Mouse (Mus musculus) small intestine, adult 2 months (tissue): Measurements from ENCODE around the gene Ly9. TPM values are rescaled to one million over a fixed set of nuclear protein-coding genes. Genes with fewer than 3 reads are reported as not detected.
A peak's percentile ranks its signal among the peaks of the same experiment; 100 is the strongest.

Source experiments
- H3K27ac ChIP-seq: fragments of 200-500 bp; 2 replicates; pipeline ENCODE4 v1.5.1; 2012; ENCODE audit warnings: low read depth, low read length, control low read depth, inconsistent platforms; ENCODE audit not compliant: insufficient read depth
- H3K27me3 ChIP-seq: fragments of 200-500 bp; 2 replicates; pipeline ENCODE4 v1.6.1; 2012; ENCODE audit warnings: mild to moderate bottlenecking, moderate library complexity, low read length, inconsistent platforms; ENCODE audit not compliant: control insufficient read depth, insufficient read depth
- H3K36me3 ChIP-seq: fragments of 200-500 bp; 2 replicates; pipeline ENCODE4 v1.6.1; 2012; ENCODE audit warnings: mild to moderate bottlenecking, low read length, control low read depth, inconsistent platforms; ENCODE audit not compliant: control insufficient read depth, insufficient read depth
- H3K4me1 ChIP-seq: fragments of 200-500 bp; 2 replicates; pipeline ENCODE4 v1.6.1; 2012; ENCODE audit warnings: low read length, inconsistent platforms, mixed read lengths; ENCODE audit not compliant: control insufficient read depth, insufficient read depth, insufficient read length
- H3K4me3 ChIP-seq: fragments of 200-500 bp; 2 replicates; pipeline ENCODE4 v1.5.1; 2012; ENCODE audit warnings: low read depth, mild to moderate bottlenecking, control low read depth, inconsistent platforms, low read length, moderate library complexity
- CTCF ChIP-seq: fragments of 200-500 bp; IDR thresholded peaks from 2 replicates; pipeline ENCODE4 v1.5.1; 2012; ENCODE audit warnings: low read depth, mild to moderate bottlenecking, control low read depth, inconsistent platforms, low read length, moderate library complexity, mixed read lengths; ENCODE audit not compliant: insufficient replicate concordance, insufficient read length; ENCODE audit errors: extremely low read depth
- POLR2A ChIP-seq: fragments of 200-500 bp; IDR thresholded peaks from 2 replicates; pipeline ENCODE4 v1.6.1; 2012; ENCODE audit warnings: low read depth, mild to moderate bottlenecking, control low read depth, inconsistent platforms, low read length, moderate library complexity
- WGBS: fragments of 180-500 bp; shearing (Covaris S2); methylation state at CpG from one replicate; pipeline ENCODE4 v1.1.7; 2018; 5-methylcytosine and 5-hydroxymethylcytosine counted together
- polyA plus RNA-seq: library from polyadenylated mRNA; depleted of rRNA; stranded (reverse); fragments of >200 nt; gene quantifications from 2 replicates; pipeline ENCODE4 v1.2.3, GENCODE M21; 2012

Gene Ly9
- polyA plus RNA-seq, 1 experiment = 1.5 TPM

DNA sequence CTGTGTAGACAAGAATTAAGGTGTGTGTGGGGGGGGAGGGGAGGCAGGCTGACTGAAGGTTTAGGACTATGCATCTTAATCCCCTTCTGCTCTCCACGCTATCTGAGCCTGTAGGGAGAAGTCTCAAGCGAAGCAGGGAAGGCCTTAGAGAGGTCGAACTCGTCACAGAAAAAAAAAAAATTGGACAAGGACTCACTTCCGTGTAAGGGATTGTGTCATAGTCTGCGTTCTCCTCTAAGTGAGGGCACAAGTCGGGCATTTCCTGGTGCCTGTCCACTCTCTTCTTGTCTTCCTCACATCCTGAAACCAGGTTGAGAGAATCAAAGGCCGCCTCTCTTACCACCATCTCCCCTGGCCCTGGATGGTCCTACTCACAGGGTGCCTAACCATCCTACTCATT, 29.9 kb upstream of the Ly9 start:
- TF ChIP-seq POLR2A = no peak
- no peak for TF ChIP-seq CTCF

DNA sequence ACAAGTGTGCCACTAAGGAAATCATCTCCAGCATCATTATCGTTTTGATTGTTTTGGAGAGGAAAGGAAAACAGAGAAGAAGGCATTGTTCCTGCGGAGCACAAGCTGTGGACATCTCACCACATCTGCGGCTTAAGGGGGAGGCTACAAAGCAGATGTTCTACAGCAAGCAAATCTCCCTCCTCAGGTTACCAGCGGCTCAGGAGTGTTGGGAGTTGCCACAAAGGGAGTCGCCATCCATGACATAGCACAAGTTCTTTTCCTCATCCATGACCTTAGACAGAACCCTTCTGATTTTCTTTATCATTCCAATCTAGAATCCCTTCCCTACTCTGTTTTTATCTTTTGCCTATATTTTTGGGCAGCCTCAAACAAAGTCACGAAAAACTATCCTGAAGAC, 28.5 kb upstream of the Ly9 start:
- Histone ChIP-seq H3K36me3 (no peaks in the 10 kb centered on the region), H3K27ac (no peak overlapping the region), H3K27me3 (no peaks in the 10 kb centered on the region), H3K4me3 (no peak overlapping the region), H3K4me1 (no peaks in the 10 kb centered on the region)
- WGBS = 51% methylated on average over 6 of the region's 6 CpGs
- TF ChIP-seq POLR2A (no peak), CTCF (no peak)

More for the DNA sequence above, 29.9 kb upstream of the Ly9 start:
- no peaks in the 10 kb centered on the region for H3K27me3 ChIP-seq
- H3K36me3 ChIP-seq = no peaks in the 10 kb centered on the region
- no peak overlapping the region for H3K27ac ChIP-seq
- no peak overlapping the region for H3K4me3 ChIP-seq
- no peaks in the 10 kb centered on the region for H3K4me1 ChIP-seq
- 70% methylated on average over 8 of the region's 8 CpGs for WGBS

DNA sequence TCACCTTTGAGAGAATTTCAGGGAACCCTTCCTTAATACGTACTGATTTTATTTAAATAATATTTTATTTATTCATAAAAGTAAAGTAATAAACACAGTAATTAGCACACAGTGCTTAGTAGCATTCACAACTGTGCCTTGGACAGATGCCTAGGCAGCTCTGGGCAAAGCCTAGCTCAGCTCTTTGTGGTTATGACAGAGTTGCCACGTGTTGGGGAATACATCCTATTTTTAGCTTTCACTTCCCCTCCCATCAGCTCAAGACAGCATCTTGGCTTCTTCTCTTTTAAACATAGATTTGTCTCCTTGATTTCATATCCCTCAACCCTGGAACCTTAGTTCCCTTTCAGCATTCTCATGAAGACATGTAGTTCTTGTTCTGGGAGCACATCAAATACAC, 24.2 kb upstream of the Ly9 start:
- no peaks in the 10 kb centered on the region for H3K4me1 ChIP-seq
- H3K27ac ChIP-seq = no peak overlapping the region
- H3K36me3 ChIP-seq = no peaks in the 10 kb centered on the region
- no peaks in the 10 kb centered on the region for H3K27me3 ChIP-seq
- WGBS = 45% methylated on average over 2 of the region's 2 CpGs
- TF ChIP-seq POLR2A (no peak), CTCF (no peak)
- no peak overlapping the region for H3K4me3 ChIP-seq

- Histone ChIP-seq H3K27me3 (no peaks in the 10 kb centered on the region), H3K4me1 (no peaks in the 10 kb centered on the region), H3K27ac (no peak overlapping the region), H3K4me3 (no peak overlapping the region), H3K36me3 (no peaks in the 10 kb centered on the region)
- WGBS = 76% methylated on average over 4 of the region's 4 CpGs
- TF ChIP-seq CTCF (no peak), POLR2A (no peak)
These were observed 23.7 kb upstream of the Ly9 start for GRCm38 (mm10) chr1:171630912-171631311.

DNA sequence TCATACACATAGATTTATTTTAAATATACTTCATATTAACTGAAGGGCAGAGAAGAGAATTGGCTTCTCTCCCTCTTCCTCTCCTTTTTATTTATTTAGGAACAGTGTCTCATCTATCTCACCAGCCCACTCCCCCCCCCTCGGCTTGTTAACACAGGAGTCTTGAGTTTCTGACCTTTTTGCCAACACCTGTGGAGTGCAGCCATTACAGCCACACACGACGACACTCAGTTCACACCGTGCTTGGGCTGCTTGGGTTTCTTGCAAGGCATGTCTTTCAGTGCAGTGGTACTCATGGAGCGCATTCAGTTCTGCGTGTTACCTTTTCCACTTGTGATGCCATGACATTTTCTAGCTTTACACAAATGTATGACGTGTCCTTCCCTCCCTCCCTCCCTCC, 22.8 kb upstream of the Ly9 start:
- Histone ChIP-seq H3K27me3 (no peaks in the 10 kb centered on the region), H3K4me3 (no peak overlapping the region), H3K4me1 (no peaks in the 10 kb centered on the region), H3K27ac (peak overlapping the region; percentile 62), H3K36me3 (no peaks in the 10 kb centered on the region)
- TF ChIP-seq POLR2A (no peak), CTCF (no peak)
- WGBS = 73% methylated on average over 7 of the region's 7 CpGs

DNA sequence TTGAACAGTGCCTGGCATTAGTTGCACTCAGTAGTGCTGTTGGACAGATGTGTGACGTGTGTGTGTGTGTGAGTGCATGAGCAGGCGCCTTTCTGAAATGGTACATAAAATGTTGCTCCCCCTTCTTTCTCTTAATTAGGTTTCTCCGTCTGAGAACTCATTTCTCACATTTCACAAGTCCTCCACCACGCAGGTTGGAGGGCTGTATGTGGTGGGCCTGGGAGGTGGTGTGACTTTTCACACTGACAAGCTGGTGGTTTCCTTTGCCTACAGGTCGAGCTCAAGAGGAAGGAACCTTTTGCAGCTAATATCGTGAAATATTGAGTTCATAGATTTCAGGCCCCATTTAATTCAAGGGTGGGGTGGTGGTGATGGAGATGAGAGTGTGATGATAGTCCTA, 22.0 kb upstream of the Ly9 start:
- 67% methylated on average over 6 of the region's 6 CpGs for WGBS
- Histone ChIP-seq H3K27ac (peak overlapping the region; percentile 75), H3K36me3 (no peaks in the 10 kb centered on the region), H3K4me3 (no peak overlapping the region), H3K4me1 (no peaks in the 10 kb centered on the region), H3K27me3 (no peaks in the 10 kb centered on the region)
- TF ChIP-seq CTCF = no peak
- TF ChIP-seq POLR2A = no peak

DNA sequence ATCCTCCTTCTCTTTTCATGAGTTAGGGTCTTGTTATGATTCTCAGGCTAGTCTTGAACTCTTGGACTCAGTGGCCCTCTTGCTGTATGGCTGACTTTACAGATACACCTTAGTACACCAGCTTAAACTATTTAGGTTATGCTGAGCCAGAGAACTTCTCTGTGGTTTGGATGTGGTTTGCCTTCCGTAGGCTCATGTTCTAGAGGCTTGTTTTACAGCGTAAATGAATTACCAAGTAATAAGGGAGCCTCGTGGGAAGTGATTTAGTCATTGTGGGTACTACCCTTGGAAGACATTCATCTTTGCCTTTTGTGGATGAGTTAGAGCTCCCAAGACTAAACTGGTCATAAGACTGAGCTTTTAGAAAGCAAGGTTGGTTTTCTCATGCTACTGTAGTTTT, 20.6 kb upstream of the Ly9 start:
- TF ChIP-seq POLR2A (no peak), CTCF (no peak)
- H3K27me3 ChIP-seq = no peaks in the 10 kb centered on the region
- H3K27ac ChIP-seq = peak overlapping the region; percentile 46
- H3K4me3 ChIP-seq = no peak overlapping the region
- no peaks in the 10 kb centered on the region for H3K36me3 ChIP-seq
- H3K4me1 ChIP-seq = no peaks in the 10 kb centered on the region
- 66% methylated on average over 3 of the region's 3 CpGs for WGBS

- peaks cover 2% of the 10 kb centered on the region; the same call in 1 of the 2 replicates for H3K27me3 ChIP-seq
- no peak overlapping the region for H3K27ac ChIP-seq
- TF ChIP-seq CTCF (no peak), POLR2A (no peak)
- H3K4me3 ChIP-seq = no peak overlapping the region
- 84% methylated on average over 6 of the region's 6 CpGs for WGBS
- no peaks in the 10 kb centered on the region for H3K36me3 ChIP-seq
- peaks cover 2% of the 10 kb centered on the region; the same call in 1 of the 2 replicates for H3K4me1 ChIP-seq
These were observed 12.9 kb upstream of the Ly9 start for GRCm38 (mm10) chr1:171620091-171620490.
